Mouse (Mus musculus) C2C12 (cell line): ENCODE results near the gene Gm45233. TPM values are rescaled to one million over a fixed set of nuclear protein-coding genes. Genes with fewer than 3 reads are reported as not detected.

Experiments used
- H3K27me3 ChIP-seq: one replicate; pipeline ENCODE4 v1.6.1; 2011; ENCODE audit not compliant: control insufficient read depth, insufficient read depth, insufficient read length
- H3K36me3 ChIP-seq: one replicate; pipeline ENCODE4 v1.6.1; 2011; ENCODE audit not compliant: control insufficient read depth, insufficient read depth
- H3K4me3 ChIP-seq: one replicate; pipeline ENCODE4 v1.5.1; 2011; ENCODE audit warnings: mild to moderate bottlenecking, control low read depth; ENCODE audit not compliant: poor library complexity, insufficient read depth, severe bottlenecking
- H3K79me2 ChIP-seq: one replicate; pipeline ENCODE4 v1.6.1; 2011; ENCODE audit not compliant: control insufficient read depth, insufficient read depth
- H3K79me3 ChIP-seq: one replicate; pipeline ENCODE4 v1.6.1; 2011; ENCODE audit warnings: low read depth, control low read depth
- H3ac ChIP-seq: one replicate; pipeline ENCODE3; 2011; ENCODE audit warnings: low read depth; ENCODE audit not compliant: control insufficient read depth, insufficient read length
- CEBPB ChIP-seq: IDR thresholded peaks from one replicate; pipeline ENCODE4 v1.6.1; 2011; ENCODE audit warnings: low read depth, mild to moderate bottlenecking, control low read depth, moderate library complexity
- CTCF ChIP-seq: IDR thresholded peaks from one replicate; pipeline ENCODE4 v1.5.1; 2011; ENCODE audit not compliant: control insufficient read depth, insufficient read depth, insufficient read length
- FOSL1 ChIP-seq: IDR thresholded peaks from one replicate; pipeline ENCODE4 v1.8.0; 2011; ENCODE audit warnings: mild to moderate bottlenecking, low read length; ENCODE audit not compliant: poor library complexity, insufficient read depth, severe bottlenecking
- MAX ChIP-seq: IDR thresholded peaks from one replicate; pipeline ENCODE4 v1.6.1; 2011; ENCODE audit warnings: mild to moderate bottlenecking, control low read depth
- MYOD1 ChIP-seq: IDR thresholded peaks from one replicate; pipeline ENCODE4 v1.6.1; 2011; ENCODE audit warnings: low read depth; ENCODE audit not compliant: control insufficient read depth, insufficient read length
- MYOG ChIP-seq: IDR thresholded peaks from one replicate; pipeline ENCODE4 v1.6.1; 2011; ENCODE audit not compliant: control insufficient read depth, insufficient read length; ENCODE audit errors: extremely low read depth
- USF1 ChIP-seq: IDR thresholded peaks from one replicate; pipeline ENCODE4 v1.6.1; 2011; ENCODE audit warnings: low read depth, mild to moderate bottlenecking, control low read depth, moderate library complexity
- microRNA-seq: library from miRNA; unstranded; fragments of <30 nt; microRNA quantifications from one replicate; pipeline ENCODE4, GENCODE M21; 2019; ENCODE audit warnings: borderline microRNAs expressed
- polyA plus RNA-seq: library from polyadenylated mRNA; unstranded; fragments of >200 nt; fragmentation: generic; extraction: Trizol; gene quantifications from one replicate; pipeline ENCODE4 v1.2.1, GENCODE M21; 2012; ENCODE audit warnings: missing spikeins

Gene Gm45233
- polyA plus RNA-seq, 1 experiment: 0.09 TPM

- Histone ChIP-seq H3K36me3 (no peaks in the 10 kb centered on the region), H3K79me2 (no peaks in the 10 kb centered on the region), H3K4me3 (no peak overlapping the region), H3ac (no peak overlapping the region), H3K27me3 (peaks cover 3% of the 10 kb centered on the region), H3K79me3 (no peaks in the 10 kb centered on the region)
- TF ChIP-seq MYOD1: no peak
- no peak for TF ChIP-seq MAX
- TF ChIP-seq USF1: no peak
- no peak for TF ChIP-seq MYOG
- no peak for TF ChIP-seq CEBPB
- TF ChIP-seq CTCF: no peak
- no peak for TF ChIP-seq FOSL1
Observed at GRCm38 (mm10) chr7:43490861-43491260, 46.9 kb downstream of the Gm45233 start.

GRCm38 (mm10) chr7:43495343-43496021 lies 51.6 kb downstream of the Gm45233 start:
- no peaks in the 10 kb centered on the region for H3K79me2 ChIP-seq
- H3K79me3 ChIP-seq: no peaks in the 10 kb centered on the region
- no peak for TF ChIP-seq MAX
- TF ChIP-seq CEBPB: no peak
- TF ChIP-seq FOSL1: no peak
- TF ChIP-seq CTCF: peak; percentile 28
- TF ChIP-seq MYOD1: no peak
- no peak for TF ChIP-seq MYOG
- TF ChIP-seq USF1: no peak
- H3K27me3 ChIP-seq: no peaks in the 10 kb centered on the region
- H3ac ChIP-seq: no peak overlapping the region
- H3K4me3 ChIP-seq: no peak overlapping the region
- H3K36me3 ChIP-seq: no peaks in the 10 kb centered on the region

DNA sequence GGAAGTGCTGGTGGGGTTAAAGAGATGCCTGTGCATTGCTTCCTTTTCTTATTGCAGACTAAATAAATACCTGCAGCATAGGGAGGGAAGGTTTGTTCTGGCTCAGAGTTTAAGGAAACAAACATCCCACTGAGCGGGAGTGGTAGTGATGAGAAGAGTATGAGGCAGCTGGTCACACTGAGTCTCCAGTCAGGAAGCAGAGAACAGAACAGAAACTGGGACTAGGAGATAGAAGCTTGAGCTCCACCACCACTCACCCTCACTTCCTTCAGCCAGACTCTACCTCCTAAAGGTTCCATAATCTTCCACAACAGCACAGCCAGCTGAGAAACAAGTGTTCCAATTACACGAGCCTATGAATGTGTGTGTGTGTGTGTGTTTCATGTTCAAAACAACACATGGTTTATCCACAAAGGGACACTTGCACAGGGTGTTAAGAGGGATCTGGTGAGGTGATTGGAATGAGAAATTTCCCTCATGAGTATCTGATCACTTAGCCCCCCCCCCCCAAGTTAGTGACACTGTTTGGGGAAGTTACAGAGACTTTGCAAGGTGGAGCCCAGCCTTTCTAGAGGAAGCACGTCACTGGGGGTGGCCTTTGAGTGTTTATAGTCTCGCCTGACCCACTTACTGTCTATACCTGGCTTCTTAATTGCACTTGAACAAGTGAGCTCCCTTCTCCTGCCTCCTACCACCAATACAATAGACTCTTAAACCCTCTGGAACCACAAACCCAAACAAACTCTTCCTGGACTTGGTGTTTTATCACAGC lies 68.0 kb downstream of the Gm45233 start:
- H3ac ChIP-seq: no peak overlapping the region
- no peaks in the 10 kb centered on the region for H3K27me3 ChIP-seq
- no peaks in the 10 kb centered on the region for H3K79me3 ChIP-seq
- no peak overlapping the region for H3K4me3 ChIP-seq
- no peaks in the 10 kb centered on the region for H3K36me3 ChIP-seq
- no peaks in the 10 kb centered on the region for H3K79me2 ChIP-seq
- TF ChIP-seq MAX (no peak), FOSL1 (no peak)

DNA sequence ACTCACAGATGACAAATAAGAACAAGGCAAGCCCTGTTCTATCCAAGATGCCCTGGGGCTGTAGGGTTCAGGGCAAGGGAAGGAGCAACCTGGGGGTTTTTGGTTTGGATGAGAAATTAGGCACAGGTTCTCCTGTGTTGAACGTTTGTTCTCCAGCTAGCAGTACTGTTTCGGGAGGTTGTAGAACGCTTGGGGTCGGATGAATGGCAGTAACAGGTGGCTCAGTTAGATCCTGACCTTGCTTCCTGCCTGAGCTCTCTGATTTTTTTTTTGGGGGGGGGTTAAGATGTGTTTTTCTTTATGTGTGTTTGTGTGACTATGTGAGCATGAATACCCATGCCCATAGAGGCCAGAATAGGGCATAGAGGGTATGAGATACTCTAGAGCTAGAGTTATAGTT lies 68.6 kb downstream of the Gm45233 start:
- Histone ChIP-seq H3K27me3 (no peaks in the 10 kb centered on the region), H3K79me2 (no peaks in the 10 kb centered on the region), H3K79me3 (no peaks in the 10 kb centered on the region), H3ac (no peak overlapping the region), H3K36me3 (no peaks in the 10 kb centered on the region), H3K4me3 (no peak overlapping the region)
- no peak for TF ChIP-seq MYOG
- peak; percentile 56 for TF ChIP-seq MYOD1

Small RNAs within 50 kb of the gene (microRNA-seq; reads per million reads assigned to microRNA genes)
- gene Mir7051: not detected

Other genes with a start within 250 kb of the Gm45233 start
- gene Zfp715, start 130.8 kb upstream of the Gm45233 start, polyA plus RNA-seq: 2.5 TPM
- not detected for gene Siglecf, start 92.8 kb upstream of the Gm45233 start, polyA plus RNA-seq
- gene Siglecg, start 35.9 kb upstream of the Gm45233 start, polyA plus RNA-seq: 1.6 TPM
- 0.01 TPM for gene Lim2, start 16.5 kb upstream of the Gm45233 start, polyA plus RNA-seq
- gene Nkg7, start 7.1 kb upstream of the Gm45233 start, polyA plus RNA-seq: 0.08 TPM
- gene Cldnd2, start 3.3 kb upstream of the Gm45233 start, polyA plus RNA-seq: not detected
- 296 TPM for gene Etfb, start within 50 bp of the Gm45233 start, polyA plus RNA-seq
- gene Vsig10l, start 19.0 kb downstream of the Gm45233 start, polyA plus RNA-seq: 1.2 TPM
- 1.8 TPM for gene Iglon5, start 45.9 kb downstream of the Gm45233 start, polyA plus RNA-seq
- not detected for gene 4931406B18Rik, start 61.8 kb downstream of the Gm45233 start, polyA plus RNA-seq
- gene Cd33, start 100.3 kb downstream of the Gm45233 start, polyA plus RNA-seq: under 0.01 TPM
- gene Zfp658, start 118.1 kb downstream of the Gm45233 start, polyA plus RNA-seq: 0.90 TPM
- 2.1 TPM for gene Zfp719, start 135.5 kb downstream of the Gm45233 start, polyA plus RNA-seq
- gene Zfp819, start 163.0 kb downstream of the Gm45233 start, polyA plus RNA-seq: not detected
- gene Ceacam18, start 190.6 kb downstream of the Gm45233 start, polyA plus RNA-seq: not detected
- not detected for gene Siglece, start 216.0 kb downstream of the Gm45233 start, polyA plus RNA-seq
- 12.4 TPM for gene Ctu1, start 227.9 kb downstream of the Gm45233 start, polyA plus RNA-seq
- not detected for gene Klk14, start 246.3 kb downstream of the Gm45233 start, polyA plus RNA-seq